Mouse (Mus musculus) layer of hippocampus, adult 2 months (tissue): Measurements from ENCODE around the gene Myh10. TPM values are rescaled to one million over a fixed set of nuclear protein-coding genes. Genes with fewer than 3 reads are reported as not detected.

ENCODE experiments used
- DNase-seq, 2 experiments: peaks; one replicate each; pipeline ENCODE4 v3.0.0; 2022; ENCODE audit warnings: low spot score in 2 of 2
- H3K27ac ChIP-seq: fragments of 200-600 bp; 2 replicates; pipeline ENCODE4 v1.8.1; 2022
- H3K4me3 ChIP-seq: fragments of 200-600 bp; 2 replicates; pipeline ENCODE4 v1.8.1; 2022; ENCODE audit warnings: mild to moderate bottlenecking
- CTCF ChIP-seq: fragments of 200-600 bp; conservative IDR thresholded peaks from 2 replicates; pipeline ENCODE4 v1.8.1; 2022; ENCODE audit warnings: antibody characterized with exemption, mild to moderate bottlenecking, moderate library complexity
- total RNA-seq, 2 experiments: library from RNA; stranded (reverse); gene quantifications; 2 replicates each; pipeline ENCODE4 v1.2.3; 2021

The Myh10 gene
- total RNA-seq, 2 experiments from 2014 or later = 139 to 147 TPM

DNA sequence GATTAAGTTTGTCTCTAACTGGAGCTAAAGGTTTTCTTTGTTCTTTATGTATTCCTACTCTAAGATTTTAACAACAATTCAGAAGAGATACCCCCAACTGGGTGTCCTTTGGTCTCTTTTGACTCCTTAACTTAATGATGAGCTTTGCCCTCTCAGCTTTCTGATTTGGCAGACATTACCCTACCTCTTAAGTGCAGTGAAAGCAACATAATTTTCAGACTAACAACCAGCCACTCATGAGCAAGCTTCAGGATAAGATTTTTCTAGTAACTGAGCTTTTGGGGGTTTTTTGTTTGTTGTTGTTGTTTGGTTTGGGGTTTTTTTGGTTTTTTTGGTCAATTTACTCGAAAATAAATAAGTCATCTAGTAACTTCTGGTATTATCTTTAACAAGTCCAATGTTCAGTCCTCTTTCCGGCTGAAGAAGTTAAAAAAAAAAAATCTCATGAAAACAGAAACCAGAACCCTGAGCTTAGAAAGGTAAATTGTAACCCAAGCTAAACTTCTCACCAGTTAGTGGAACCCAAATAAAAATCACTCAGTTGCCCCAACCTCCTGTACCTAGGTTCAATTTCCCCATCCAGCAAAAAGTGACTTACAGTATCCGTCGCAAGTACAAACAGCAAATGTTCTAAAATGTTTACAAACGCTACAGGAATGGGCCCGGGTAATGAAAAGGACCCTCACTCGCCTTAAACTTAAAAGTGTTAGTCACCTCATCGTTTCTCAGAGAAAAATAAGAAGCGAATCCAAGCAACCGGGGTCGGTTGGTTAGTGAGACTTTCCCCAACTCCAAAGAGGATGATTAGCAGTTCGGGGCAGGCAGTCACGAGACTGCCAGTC lies 160.5 kb downstream of the Myh10 start:
- DNase-seq = no peak
- peak overlapping the region; percentile 98 for H3K27ac ChIP-seq
- peak overlapping the region; percentile 99 for H3K4me3 ChIP-seq
- no peak for TF ChIP-seq CTCF

GRCm38 (mm10) chr11:68852486-68852901 lies 161.1 kb downstream of the Myh10 start:
- peak; percentile 40 to 53 for DNase-seq
- TF ChIP-seq CTCF = no peak
- H3K27ac ChIP-seq = peak overlapping the region; percentile 98
- H3K4me3 ChIP-seq = peak overlapping the region; percentile 99

- Histone ChIP-seq H3K27ac (peak overlapping the region; percentile 98), H3K4me3 (peak overlapping the region; percentile 99)
- no peak for TF ChIP-seq CTCF
- peak; percentile 100 for DNase-seq
Observed at GRCm38 (mm10) chr11:68852932-68853409, 161.6 kb downstream of the Myh10 start.

- DNase-seq = no peak
- TF ChIP-seq CTCF = 0 out of 2 replicates have a peak, but pooled peaks have one; percentile 9
- Histone ChIP-seq H3K4me3 (peak overlapping the region; percentile 99), H3K27ac (peak overlapping the region; percentile 95)
Observed at GRCm38 (mm10) chr11:68853611-68854401, 162.4 kb downstream of the Myh10 start.

DNA sequence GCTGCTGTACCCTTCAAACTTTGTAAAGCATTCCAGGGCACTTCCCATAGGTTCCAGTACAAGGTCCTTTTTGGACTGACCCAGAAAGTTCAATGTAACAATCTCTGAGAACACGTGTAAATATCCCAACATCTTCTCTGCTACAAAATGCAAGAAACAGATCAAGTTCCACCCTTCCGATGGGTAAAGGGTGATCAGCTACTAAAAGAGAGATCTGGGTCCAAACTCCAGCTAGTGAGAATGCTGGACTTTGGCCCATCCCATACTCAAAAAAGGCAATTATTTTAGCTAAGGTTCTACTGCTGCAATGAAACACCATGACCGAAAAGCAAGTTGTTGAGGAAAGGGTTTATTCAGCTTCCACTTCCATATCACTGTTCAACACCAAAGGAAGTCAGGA lies 163.3 kb downstream of the Myh10 start:
- H3K27ac ChIP-seq = no peak overlapping the region
- no peak for DNase-seq
- H3K4me3 ChIP-seq = no peak overlapping the region
- no peak for TF ChIP-seq CTCF

DNA sequence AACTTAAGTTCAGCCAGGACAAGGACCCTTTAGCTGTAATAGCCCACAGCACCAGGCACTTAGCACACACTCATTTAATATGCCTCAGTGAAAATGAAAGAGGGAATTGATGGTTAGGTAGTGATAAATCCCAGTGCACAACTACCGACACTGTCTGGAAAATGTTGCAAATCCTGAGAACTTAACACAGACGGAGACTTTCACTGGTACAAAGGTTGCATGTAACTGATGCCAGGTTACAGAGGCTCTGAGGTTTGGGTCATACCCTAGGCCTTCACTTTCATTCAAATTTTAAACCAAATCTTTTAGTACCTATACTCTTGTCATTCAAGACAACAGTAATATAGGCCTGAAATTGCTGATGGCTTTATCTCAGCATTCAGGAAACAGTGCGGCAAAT lies 166.0 kb downstream of the Myh10 start:
- no peak for TF ChIP-seq CTCF
- DNase-seq = no peak
- no peak overlapping the region for H3K27ac ChIP-seq
- no peak overlapping the region for H3K4me3 ChIP-seq

DNA sequence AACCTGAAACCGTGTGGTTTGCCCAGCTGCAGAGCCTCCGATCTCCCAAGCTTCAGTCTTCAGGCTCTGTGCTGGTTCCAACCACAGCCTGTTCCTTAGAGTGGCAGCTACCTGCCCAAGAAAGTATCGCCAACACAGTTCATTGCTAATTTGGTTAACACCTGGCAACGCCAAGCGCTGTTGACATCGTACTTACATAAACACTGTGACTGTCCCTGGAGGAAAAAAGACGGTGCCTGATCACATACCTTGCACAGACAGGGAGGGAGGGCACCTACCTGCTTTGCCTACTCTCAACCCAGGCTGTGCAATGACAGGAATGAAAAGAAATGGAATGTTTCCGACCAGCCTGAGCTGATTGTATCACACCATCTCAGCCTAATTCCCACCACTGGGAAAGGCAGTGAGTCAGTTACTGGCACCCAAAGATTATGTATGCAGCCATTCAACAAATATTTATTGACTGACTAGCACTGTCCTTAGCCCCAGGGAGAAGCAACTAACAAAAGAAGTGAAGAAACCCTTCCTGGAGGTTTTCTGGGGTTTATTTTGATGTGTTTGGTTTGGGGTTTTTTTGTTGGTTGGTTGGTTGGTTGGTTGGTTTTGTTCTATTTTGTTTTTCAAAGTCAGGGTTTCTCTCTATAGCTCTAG lies 168.7 kb downstream of the Myh10 start:
- H3K27ac ChIP-seq = no peak overlapping the region
- DNase-seq = no peak
- H3K4me3 ChIP-seq = no peak overlapping the region
- TF ChIP-seq CTCF = no peak

GRCm38 (mm10) chr11:68862260-68862659 lies 170.9 kb downstream of the Myh10 start:
- no peak overlapping the region for H3K27ac ChIP-seq

DNA sequence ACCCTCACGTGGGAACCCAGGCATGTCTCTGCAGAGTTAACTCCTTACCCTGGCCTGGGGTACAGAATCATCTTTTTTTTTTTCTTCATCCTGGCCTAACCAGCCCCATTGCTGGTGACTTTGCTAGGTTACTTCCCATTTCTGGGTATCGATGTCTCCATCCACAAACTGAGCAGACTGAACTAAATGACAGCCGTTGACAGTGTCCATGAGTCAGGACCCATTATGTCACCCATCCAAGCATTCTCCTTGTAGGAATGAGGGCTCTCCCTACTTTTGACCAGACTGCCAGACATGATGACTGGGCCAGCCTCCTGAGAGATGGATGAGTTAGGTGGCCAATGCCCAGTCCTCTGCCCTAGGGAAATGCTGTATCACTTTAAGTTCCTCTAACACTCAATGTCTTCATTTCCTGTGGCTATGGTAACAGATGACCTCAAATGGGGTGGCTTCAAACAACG lies 172.3 kb downstream of the Myh10 start:
- no peak for TF ChIP-seq CTCF
- Histone ChIP-seq H3K4me3 (no peak overlapping the region), H3K27ac (no peak overlapping the region)
- DNase-seq = no peak

More at GRCm38 (mm10) chr11:68862260-68862659, 170.9 kb downstream of the Myh10 start:
- DNase-seq = no peak
- TF ChIP-seq CTCF = no peak
- no peak overlapping the region for H3K4me3 ChIP-seq

DNA sequence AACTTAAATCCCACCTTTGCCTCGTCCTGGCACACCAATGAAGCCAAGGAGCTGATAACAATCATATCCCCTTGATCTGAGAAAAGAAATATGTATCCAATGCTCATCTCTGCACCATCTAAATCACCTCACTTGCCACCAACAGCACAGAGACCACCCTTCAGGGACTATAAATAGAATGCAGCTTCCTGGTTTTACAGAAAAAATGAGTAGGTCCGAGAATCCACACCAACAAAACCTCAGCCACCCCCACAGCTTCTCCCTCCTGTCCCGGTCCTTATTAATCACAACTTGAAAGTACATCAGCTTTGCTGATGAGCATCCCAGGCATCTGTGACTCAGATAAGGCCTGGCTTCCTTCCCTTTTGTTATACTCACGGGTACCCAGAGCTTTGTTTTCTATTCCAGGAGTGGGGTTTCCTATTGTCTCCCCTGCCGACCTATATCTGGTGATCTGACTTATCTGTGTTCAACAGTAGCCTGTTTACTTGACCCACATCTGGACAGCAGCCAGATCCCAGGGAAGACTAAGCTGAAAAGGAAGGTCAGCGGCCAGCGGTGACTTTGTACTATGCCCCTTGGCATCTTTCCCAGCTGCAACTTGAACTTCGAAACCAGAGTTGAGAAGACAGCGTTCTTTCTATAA lies 173.3 kb downstream of the Myh10 start:
- no peak for TF ChIP-seq CTCF
- no peak for DNase-seq
- Histone ChIP-seq H3K4me3 (no peak overlapping the region), H3K27ac (no peak overlapping the region)

Other genes starting within 250 kb of the Myh10 start
- 1 to 10 TPM; 1.7 to 1.9 TPM for gene Pik3r6, start 188.5 kb upstream of the Myh10 start, total RNA-seq
- under 1 TPM in 1 of 2 experiments, not detected in 1; 0.23 TPM for gene Mfsd6l, start 135.4 kb upstream of the Myh10 start, total RNA-seq
- gene Ccdc42, start 104.5 kb upstream of the Myh10 start, total RNA-seq = 1 to 10 TPM; 2.5 to 2.9 TPM
- 10 to 100 TPM; 81.1 to 96.3 TPM for gene Ndel1, start 180.3 kb downstream of the Myh10 start, total RNA-seq
- not detected for gene Rnf222, start 197.0 kb downstream of the Myh10 start, total RNA-seq
- 100 to 1,000 TPM; 766 to 781 TPM for gene Rpl26, start 210.0 kb downstream of the Myh10 start, total RNA-seq
- gene Odf4, start 235.5 kb downstream of the Myh10 start, total RNA-seq = not detected